Mouse (Mus musculus) large intestine, adult 2 months (tissue): ENCODE measurements around the gene Adam11. TPM values are rescaled to one million over a fixed set of nuclear protein-coding genes. Genes with fewer than 3 reads are reported as not detected.

Experiments used
- DNase-seq: peaks from one replicate; pipeline ENCODE4 v3.0.0-alpha.2; 2012; ENCODE audit warnings: low read depth, low spot score
- WGBS: fragments of 180-500 bp; shearing (Covaris S2); methylation state at CpG from one replicate; pipeline ENCODE4 v1.1.7; 2018; 5-methylcytosine and 5-hydroxymethylcytosine counted together
- polyA plus RNA-seq: library from polyadenylated mRNA; depleted of rRNA; stranded (reverse); fragments of >200 nt; gene quantifications from 2 replicates; pipeline ENCODE4 v1.2.3, GENCODE M21; 2012

Adam11 gene
- polyA plus RNA-seq, 1 experiment, result 2.3 TPM

GRCm38 (mm10) chr11:102774621-102775141 lies 13.4 kb downstream of the Adam11 start:
- peak; percentile 54 for DNase-seq

GRCm38 (mm10) chr11:102777598-102777997 lies 16.4 kb downstream of the Adam11 start:
- 42% methylated on average over 21 of the region's 21 CpGs for WGBS
- peak; percentile 6 for DNase-seq

More at GRCm38 (mm10) chr11:102774621-102775141, 13.4 kb downstream of the Adam11 start:
- 1% methylated on average over 25 of the region's 25 CpGs for WGBS

GRCm38 (mm10) chr11:102778165-102778564 lies 16.9 kb downstream of the Adam11 start:
- 70% methylated on average over 14 of the region's 14 CpGs for WGBS
- no peak for DNase-seq

GRCm38 (mm10) chr11:102778597-102778996 lies 17.4 kb downstream of the Adam11 start:
- 61% methylated on average over 5 of the region's 5 CpGs for WGBS
- no peak for DNase-seq

- 85% methylated on average over 8 of the region's 8 CpGs for WGBS
- DNase-seq, result no peak
Measured at GRCm38 (mm10) chr11:102779081-102779638, 17.9 kb downstream of the Adam11 start.

DNA sequence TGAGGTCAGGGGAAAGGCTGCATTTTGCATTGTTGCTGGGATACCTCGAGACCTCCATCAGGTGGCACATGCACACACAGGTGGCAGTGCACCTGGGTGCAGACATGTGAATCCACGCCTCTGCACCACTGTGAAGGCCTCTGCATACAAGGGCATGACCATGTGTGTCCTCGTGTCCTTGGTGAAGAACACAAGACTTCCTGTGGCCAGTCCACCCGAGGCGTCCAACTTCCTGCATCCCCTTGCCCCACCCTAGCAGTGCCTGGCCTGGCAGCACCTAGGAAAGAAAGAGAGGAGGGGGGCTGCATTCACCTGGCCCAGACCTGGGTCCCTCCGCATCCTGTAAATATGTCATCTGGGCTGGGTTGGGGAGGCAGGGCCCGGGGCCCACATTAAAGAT lies 18.6 kb downstream of the Adam11 start:
- 39% methylated on average over 7 of the region's 7 CpGs for WGBS
- no peak for DNase-seq

DNA sequence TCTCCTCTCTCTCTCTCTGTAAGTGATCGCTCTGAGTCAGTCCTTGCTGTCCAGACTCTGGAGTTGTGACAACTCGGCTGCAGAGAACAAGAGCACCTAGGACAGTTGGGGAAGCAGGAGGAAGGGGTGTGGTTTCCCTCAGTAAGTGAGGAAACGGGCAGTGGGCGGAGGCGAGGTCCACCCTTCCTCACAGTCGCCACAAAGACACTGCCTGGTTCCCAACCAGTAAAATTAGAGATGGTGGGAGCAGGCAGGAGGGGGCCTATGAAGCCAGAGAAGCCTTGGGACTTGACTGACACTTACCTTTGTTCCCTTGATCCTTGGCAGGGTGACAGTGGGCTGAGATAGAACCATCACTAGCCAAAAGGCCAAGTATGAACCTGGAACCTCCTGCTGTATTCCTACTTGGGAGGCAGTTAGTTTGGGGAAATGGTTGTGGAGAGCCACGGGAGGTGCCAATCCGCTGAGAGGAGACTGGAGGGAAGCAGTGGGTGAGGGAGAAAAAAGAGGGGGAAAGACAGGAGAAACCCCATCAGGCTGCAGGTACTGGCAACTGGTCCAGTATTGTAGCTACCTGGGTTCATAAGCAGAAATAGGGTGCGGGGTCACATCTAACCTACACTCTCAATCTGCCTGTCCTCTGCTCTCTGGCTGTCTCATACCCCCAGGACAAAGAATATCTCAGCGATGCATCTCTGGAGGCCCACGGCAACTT lies 19.2 kb downstream of the Adam11 start:
- no peak for DNase-seq
- 36% methylated on average over 11 of the region's 11 CpGs for WGBS

GRCm38 (mm10) chr11:102780986-102781351 lies 19.7 kb downstream of the Adam11 start:
- 65% methylated on average over 10 of the region's 10 CpGs for WGBS

GRCm38 (mm10) chr11:102781523-102781922 lies 20.3 kb downstream of the Adam11 start:
- no peak for DNase-seq
- WGBS, result 81% methylated on average over 4 of the region's 4 CpGs

More at GRCm38 (mm10) chr11:102780986-102781351, 19.7 kb downstream of the Adam11 start:
- no peak for DNase-seq

GRCm38 (mm10) chr11:102783443-102783842 lies 22.2 kb downstream of the Adam11 start:
- DNase-seq, result no peak
- 42% methylated on average over 7 of the region's 7 CpGs for WGBS

DNA sequence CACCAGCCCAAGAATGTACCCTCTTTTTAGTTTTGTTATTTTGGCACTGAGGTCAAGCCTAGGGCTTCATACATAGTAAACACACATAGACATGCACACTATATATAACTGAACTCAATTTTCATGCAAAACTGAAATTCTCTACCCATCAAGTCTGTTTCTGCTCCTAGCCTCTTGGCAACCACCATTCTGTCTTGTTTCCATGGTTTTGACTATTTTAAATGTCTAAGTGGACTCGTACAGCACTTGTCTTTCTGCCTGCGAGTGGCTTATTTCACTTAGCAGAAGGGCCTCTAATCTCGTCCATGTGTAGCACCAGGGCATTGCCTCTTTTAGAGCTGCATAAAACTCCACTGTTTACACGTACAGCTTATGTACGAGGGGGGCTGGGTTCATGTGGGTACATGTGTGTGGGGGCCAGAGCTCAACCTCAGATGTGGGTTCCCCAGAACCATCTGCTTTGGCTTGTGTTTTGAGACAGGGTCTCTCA lies 26.5 kb downstream of the Adam11 start:
- 64% methylated on average over 5 of the region's 5 CpGs for WGBS
- DNase-seq, result no peak

DNA sequence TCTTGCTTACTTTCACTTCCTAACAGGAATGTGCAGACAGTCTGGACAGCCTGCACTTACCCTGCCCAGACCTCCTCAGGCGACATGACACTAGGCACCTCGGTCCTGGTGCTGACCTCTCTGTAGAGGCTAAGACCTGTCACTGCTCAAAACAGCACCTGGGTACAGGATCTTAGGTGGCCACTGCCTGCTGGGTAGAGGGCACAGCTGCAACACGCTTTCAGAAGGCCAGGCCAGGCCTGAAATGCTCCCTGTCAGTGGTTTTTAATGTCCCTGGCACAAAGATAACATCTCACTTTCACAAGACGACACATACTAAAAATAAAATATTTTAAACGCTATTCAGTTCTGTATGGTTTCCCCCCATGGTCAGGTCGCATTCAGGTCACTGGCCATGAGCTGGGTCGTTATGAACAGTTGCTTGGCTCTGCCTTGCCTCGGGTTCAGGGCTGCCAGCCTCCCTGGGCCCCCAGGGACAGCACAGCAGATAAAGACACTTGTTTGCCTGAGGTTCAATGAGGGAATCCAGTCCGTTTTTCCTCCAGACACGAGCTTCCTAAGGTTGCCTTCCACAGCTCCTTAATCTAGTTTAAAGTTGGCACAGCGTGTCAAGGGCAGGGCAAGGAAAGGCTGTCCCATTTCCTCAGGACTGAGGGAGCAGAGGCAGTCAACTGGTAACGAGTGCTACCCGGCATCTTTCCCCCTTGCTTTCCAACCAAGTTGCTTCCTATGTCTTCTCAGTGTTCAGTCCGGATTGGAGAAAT lies 30.6 kb downstream of the Adam11 start:
- 42% methylated on average over 14 of the region's 14 CpGs for WGBS
- no peak for DNase-seq

- no peak for DNase-seq
- 49% methylated on average over 8 of the region's 8 CpGs for WGBS
Measured at GRCm38 (mm10) chr11:102794157-102794556, 32.9 kb downstream of the Adam11 start.

DNA sequence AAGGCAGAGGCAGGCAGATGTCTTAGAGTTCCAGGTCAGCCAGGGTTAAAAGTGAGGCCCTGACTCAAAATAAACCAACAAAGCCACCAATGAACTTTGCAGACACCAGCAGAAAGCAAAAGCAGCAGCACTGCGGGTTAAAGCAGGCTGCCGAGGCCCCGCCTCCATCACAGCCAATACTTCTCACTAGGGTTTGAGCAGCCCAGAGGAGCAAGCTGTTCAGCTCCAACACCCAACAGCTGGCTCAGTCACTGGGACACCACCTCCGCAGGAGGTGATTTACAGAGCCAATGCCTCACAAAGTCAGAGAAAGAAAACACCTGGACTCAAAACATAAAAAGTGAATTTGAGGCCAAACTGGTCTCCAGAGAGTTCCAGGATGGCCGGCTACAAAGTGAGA lies 42.2 kb downstream of the Adam11 start:
- 64% methylated on average over 5 of the region's 5 CpGs for WGBS
- no peak for DNase-seq

DNA sequence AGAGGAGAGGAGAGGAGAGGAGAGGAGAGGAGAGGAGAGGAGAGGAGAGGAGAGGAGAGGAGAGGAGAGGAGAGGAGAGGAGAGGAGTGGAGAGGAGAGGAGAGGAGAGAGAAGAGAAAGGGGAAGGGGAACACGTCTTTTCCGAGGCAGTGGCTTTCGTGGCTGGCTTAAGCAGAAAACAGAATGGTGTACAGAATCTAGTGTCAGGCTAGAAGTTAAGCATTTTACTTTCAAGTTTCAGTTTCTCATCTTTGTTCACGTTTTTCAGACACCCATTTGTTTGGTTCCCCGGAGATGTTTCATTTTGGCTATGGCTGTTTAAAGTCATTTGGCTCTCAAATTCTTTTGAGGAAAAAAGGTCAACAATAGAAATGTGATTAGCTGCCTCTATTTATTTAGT lies 47.0 kb downstream of the Adam11 start:
- no peak for DNase-seq
- WGBS, result 55% methylated on average over 5 of the region's 5 CpGs

DNA sequence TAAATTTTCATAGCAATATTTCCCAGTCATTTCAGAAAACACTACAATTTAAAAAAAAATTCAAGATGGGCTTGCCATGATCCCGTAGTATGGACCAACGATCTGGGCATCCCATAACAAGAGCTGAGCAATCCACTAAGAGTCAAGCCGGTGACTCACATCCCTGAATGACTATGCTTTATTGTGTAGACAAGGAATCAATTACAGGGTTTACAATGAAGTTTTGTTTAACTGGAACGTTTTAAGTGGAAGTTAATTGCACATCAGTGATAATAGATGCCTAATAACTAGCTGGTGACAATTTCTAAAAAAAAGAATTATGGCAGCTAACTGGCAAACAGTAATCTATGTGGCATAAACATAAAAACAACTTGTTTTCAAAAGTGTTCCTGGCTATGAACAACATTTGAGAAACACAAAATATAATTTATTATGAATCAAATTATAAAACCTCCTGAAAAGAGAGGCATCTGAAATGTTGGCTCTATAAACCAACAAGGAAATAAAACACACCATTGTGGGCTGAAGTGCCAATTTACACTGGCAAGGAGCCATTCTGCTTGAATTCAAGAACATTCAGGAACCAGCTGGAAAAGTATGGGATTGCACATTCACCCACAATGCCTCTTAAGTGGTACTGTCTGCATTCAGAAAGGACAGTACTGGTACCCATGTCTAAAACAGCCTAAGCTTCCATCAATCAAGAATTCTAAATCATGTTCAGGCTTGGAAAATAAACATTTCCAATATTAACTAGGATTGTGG lies 49.7 kb downstream of the Adam11 start:
- WGBS, result 9% methylated on average over 4 of the region's 4 CpGs
- DNase-seq, result no peak

DNA sequence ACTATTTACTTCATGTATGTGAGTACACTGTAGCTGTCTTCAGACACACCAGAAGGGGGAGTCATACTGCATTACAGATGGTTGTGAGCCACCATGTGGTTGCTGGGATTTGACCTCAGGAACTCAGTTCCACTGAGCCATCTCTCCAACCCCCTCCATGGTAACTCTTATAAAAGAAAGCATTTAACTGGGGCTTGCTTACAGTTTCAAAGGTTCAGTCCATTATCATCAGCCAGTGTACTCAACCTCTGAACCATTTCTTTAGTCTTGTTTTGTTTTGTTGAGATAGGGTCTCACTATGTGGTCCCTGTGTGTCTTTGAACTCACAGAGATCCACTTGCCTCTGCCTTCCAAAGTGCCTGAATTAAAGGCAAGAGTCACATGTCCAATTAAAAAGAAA lies 53.6 kb downstream of the Adam11 start:
- no peak for DNase-seq

- DNase-seq, result no peak
- under 1% methylated on average over 80 of the region's 92 CpGs for WGBS
Measured at GRCm38 (mm10) chr11:102818121-102819020, 57.1 kb downstream of the Adam11 start.
